Mouse (Mus musculus): ENCODE measurements around the gene Apof.

DNA sequence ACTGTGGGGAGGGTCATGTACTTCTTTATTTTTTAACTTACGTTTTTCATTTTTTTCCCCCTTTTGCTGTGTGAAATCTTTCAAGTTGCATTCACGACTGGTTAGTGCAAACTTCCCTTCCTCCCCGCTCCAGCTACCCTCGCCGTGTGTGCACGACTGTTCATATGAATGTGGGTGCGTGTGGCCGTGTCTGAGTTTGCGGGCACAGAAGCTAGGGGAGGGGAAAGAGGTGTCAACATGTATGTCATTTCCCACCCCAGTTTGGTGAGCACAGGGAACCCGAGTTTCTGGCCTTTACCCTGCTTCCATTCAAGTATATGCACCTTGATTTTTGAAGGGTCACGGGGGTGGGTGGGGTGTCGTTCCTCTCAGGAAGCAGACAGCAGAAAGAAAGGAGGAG, 37.9 kb upstream of the Apof start:
- TF ChIP-seq CTCF (IDR thresholded peaks at IDR 0.05; ENCODE audit: borderline replicate concordance, control insufficient read depth, extremely low read depth, insufficient read depth, low read length, poor library complexity) = no peak
- TF ChIP-seq POLR2A (IDR thresholded peaks at IDR 0.05; ENCODE audit: control insufficient read depth, extremely low read depth, insufficient read depth, low read length, poor library complexity) = no peak

All from thymus, adult 2 months (tissue).